Mouse (Mus musculus) brain, embryonic 14.5 days (tissue): ENCODE results near the gene Tenm4.

Experiments used
- CTCF ChIP-seq: fragments of 200-500 bp; IDR thresholded peaks from 2 replicates; pipeline ENCODE4 v1.5.1; 2012; ENCODE audit warnings: inconsistent platforms, mild to moderate bottlenecking, moderate library complexity, borderline replicate concordance; ENCODE audit not compliant: insufficient read depth, insufficient read length; ENCODE audit errors: extremely low read depth
- POLR2A ChIP-seq: fragments of 200-500 bp; IDR thresholded peaks from 2 replicates; pipeline ENCODE4 v1.6.1; 2012; ENCODE audit warnings: mild to moderate bottlenecking, inconsistent platforms, borderline replicate concordance; ENCODE audit not compliant: poor library complexity, insufficient read depth, insufficient read length, severe bottlenecking; ENCODE audit errors: extremely low read depth

DNA sequence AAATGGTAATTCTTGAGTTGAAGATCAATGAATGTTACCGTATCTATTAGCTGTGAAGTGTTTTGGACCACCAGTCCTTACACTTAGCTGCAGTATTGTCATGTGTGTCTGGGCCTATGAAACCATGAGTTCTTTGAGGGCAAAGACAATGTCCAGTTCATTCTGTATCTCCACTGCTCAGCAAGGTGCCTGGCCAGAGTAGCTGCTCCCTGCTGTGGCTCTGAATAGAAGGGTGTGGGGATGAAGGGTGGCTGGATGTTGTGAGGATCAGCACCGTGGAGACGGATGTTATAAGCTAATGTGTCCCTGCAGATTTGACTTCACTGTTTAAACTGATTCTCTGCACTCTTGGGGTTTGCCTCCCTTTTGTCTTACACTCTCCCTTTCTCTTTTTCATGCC is 734.4 kb downstream of the Tenm4 start:
- TF ChIP-seq POLR2A, result no peak
- TF ChIP-seq CTCF, result no peak
